Mouse (Mus musculus): Measurements from ENCODE around the gene Igflr1. TPM values are rescaled to one million over a fixed set of nuclear protein-coding genes. Genes with fewer than 3 reads are reported as not detected.

Igflr1 gene
- polyA plus RNA-seq, 1 experiment from 2014 or later, result 3.2 TPM

GRCm38 (mm10) chr7:30557901-30558514 lies 7.2 kb upstream of the Igflr1 start:
- no peak for ATAC-seq (ENCODE audit: low FRiP score, low read depth)
- Histone ChIP-seq H3K27ac (no peak overlapping the region), H3K9ac (peak overlapping the region; percentile 78), H3K4me1 (peaks cover 41% of the 10 kb centered on the region), H3K27me3 (no peaks in the 10 kb centered on the region), H3K9me3 (no peaks in the 10 kb centered on the region), H3K4me2 (replicated peaks) (peak overlapping the region; percentile 96), H3K4me3 (peak overlapping the region; percentile 68), H3K36me3 (peaks cover 36% of the 10 kb centered on the region)
- WGBS, result 91% methylated on average over 13 of the region's 13 CpGs

- Histone ChIP-seq H3K4me3 (peak overlapping the region; percentile 68), H3K4me1 (peaks cover 35% of the 10 kb centered on the region)
These were observed 6.4 kb upstream of the Igflr1 start for GRCm38 (mm10) chr7:30558656-30559442.

GRCm38 (mm10) chr7:30559443-30559954 lies 5.7 kb upstream of the Igflr1 start, which contains the start of gene Lin37:
Gene Lin37 (minus strand): TSS chr7:30559838.
- Histone ChIP-seq H3K4me3 (peak within 1 kb of the TSS; percentile 68), H3K27ac (no peak within 1 kb of the TSS; the same call in 1 of the 2 replicates), H3K27me3 (no peaks in the 10 kb centered on the region), H3K36me3 (peaks cover 30% of the 10 kb centered on the region), H3K4me1 (peaks cover 37% of the 10 kb centered on the region), H3K9ac (peak within 1 kb of the TSS; percentile 78), H3K9me3 (no peaks in the 10 kb centered on the region), H3K4me2 (replicated peaks) (peak within 1 kb of the TSS; percentile 96)
- WGBS, result under 1% methylated on average over 20 of the region's 20 CpGs
- peak; percentile 90 for ATAC-seq (ENCODE audit: low FRiP score, low read depth)

More at GRCm38 (mm10) chr7:30558656-30559442, 6.4 kb upstream of the Igflr1 start:
- Histone ChIP-seq H3K27ac (no peak overlapping the region; the same call in 1 of the 2 replicates), H3K9me3 (no peaks in the 10 kb centered on the region), H3K4me2 (replicated peaks) (peak overlapping the region; percentile 96), H3K9ac (peak overlapping the region; percentile 78), H3K27me3 (no peaks in the 10 kb centered on the region), H3K36me3 (peaks cover 36% of the 10 kb centered on the region)
- no peak for ATAC-seq (ENCODE audit: low FRiP score, low read depth)
- WGBS, result 14% methylated on average over 12 of the region's 12 CpGs

- WGBS, result 62% methylated on average over 2 of the region's 2 CpGs
- ATAC-seq (ENCODE audit: low FRiP score, low read depth), result no peak
- peaks cover 37% of the 10 kb centered on the region for H3K4me1 ChIP-seq
- no peaks in the 10 kb centered on the region for H3K9me3 ChIP-seq
- peak overlapping the region; percentile 96 for H3K4me2 ChIP-seq (replicated peaks)
- H3K4me3 ChIP-seq, result no peak overlapping the region
- no peak overlapping the region for H3K27ac ChIP-seq
- H3K27me3 ChIP-seq, result no peaks in the 10 kb centered on the region
- H3K36me3 ChIP-seq, result peaks cover 27% of the 10 kb centered on the region
- no peak overlapping the region for H3K9ac ChIP-seq
These were observed 4.9 kb upstream of the Igflr1 start for GRCm38 (mm10) chr7:30560296-30560695.

GRCm38 (mm10) chr7:30562526-30563116 lies 2.6 kb upstream of the Igflr1 start:
- no peak; the same call in 1 of the 2 replicates for ATAC-seq (ENCODE audit: low FRiP score, low read depth)
- H3K4me3 ChIP-seq, result peak overlapping the region; percentile 74
- WGBS, result 1% methylated on average over 27 of the region's 27 CpGs
- no peaks in the 10 kb centered on the region for H3K27me3 ChIP-seq
- peak overlapping the region; percentile 82 for H3K4me2 ChIP-seq (replicated peaks)
- H3K36me3 ChIP-seq, result peaks cover 28% of the 10 kb centered on the region
- peak overlapping the region; percentile 73; the same call in 1 of the 2 replicates for H3K27ac ChIP-seq
- peaks cover 37% of the 10 kb centered on the region for H3K4me1 ChIP-seq
- no peaks in the 10 kb centered on the region for H3K9me3 ChIP-seq
- H3K9ac ChIP-seq, result peak overlapping the region; percentile 81

- WGBS, result under 1% methylated on average over 45 of the region's 45 CpGs
- Histone ChIP-seq H3K4me2 (replicated peaks) (peak within 1 kb of the TSS; percentile 82), H3K9ac (peak within 1 kb of the TSS; percentile 81), H3K27me3 (no peaks in the 10 kb centered on the region), H3K9me3 (no peaks in the 10 kb centered on the region), H3K27ac (peak within 1 kb of the TSS; percentile 97), H3K36me3 (peaks cover 30% of the 10 kb centered on the region), H3K4me3 (peak within 1 kb of the TSS; percentile 74), H3K4me1 (peaks cover 31% of the 10 kb centered on the region)
- peak; percentile 89 for ATAC-seq (ENCODE audit: low FRiP score, low read depth)
These were observed 1.9 kb upstream of the Igflr1 start, which contains the start of the genes U2af1l4, Gm49396 and Psenen for GRCm38 (mm10) chr7:30563117-30563905. Gene U2af1l4 (plus strand): TSS chr7:30563301. Gene Gm49396 (plus strand): TSS chr7:30563344. Gene Psenen (minus strand): TSS chr7:30563627.

- Histone ChIP-seq H3K4me3 (peak overlapping the region; percentile 74), H3K27ac (peak overlapping the region; percentile 97; the same call in 1 of the 2 replicates), H3K27me3 (no peaks in the 10 kb centered on the region), H3K4me1 (peaks cover 25% of the 10 kb centered on the region), H3K4me2 (replicated peaks) (peak overlapping the region; percentile 82), H3K36me3 (peaks cover 36% of the 10 kb centered on the region), H3K9me3 (no peaks in the 10 kb centered on the region), H3K9ac (peak overlapping the region; percentile 81)
- 20% methylated on average over 6 of the region's 6 CpGs for WGBS
- ATAC-seq (ENCODE audit: low FRiP score, low read depth), result no peak
These were observed 1.3 kb upstream of the Igflr1 start for GRCm38 (mm10) chr7:30563906-30564280.

GRCm38 (mm10) chr7:30566033-30566432 lies 806 bp downstream of the Igflr1 start:
- Histone ChIP-seq H3K4me1 (peaks cover 16% of the 10 kb centered on the region), H3K9me3 (no peaks in the 10 kb centered on the region), H3K27me3 (no peaks in the 10 kb centered on the region), H3K9ac (no peak overlapping the region), H3K4me3 (no peak overlapping the region), H3K27ac (no peak overlapping the region), H3K36me3 (peaks cover 58% of the 10 kb centered on the region), H3K4me2 (replicated peaks) (no peak overlapping the region)
- no peak for ATAC-seq (ENCODE audit: low FRiP score, low read depth)
- 93% methylated on average over 9 of the region's 9 CpGs for WGBS

- no peak overlapping the region for H3K4me2 ChIP-seq (replicated peaks)
- 91% methylated on average over 11 of the region's 11 CpGs for WGBS
- peaks cover 7% of the 10 kb centered on the region for H3K4me1 ChIP-seq
- H3K27me3 ChIP-seq, result no peaks in the 10 kb centered on the region
- no peak overlapping the region for H3K4me3 ChIP-seq
- no peak overlapping the region for H3K9ac ChIP-seq
- no peak overlapping the region for H3K27ac ChIP-seq
- peaks cover 70% of the 10 kb centered on the region for H3K36me3 ChIP-seq
- H3K9me3 ChIP-seq, result no peaks in the 10 kb centered on the region
- ATAC-seq (ENCODE audit: low FRiP score, low read depth), result no peak
These were observed 2.3 kb downstream of the Igflr1 start for GRCm38 (mm10) chr7:30567555-30567954.

GRCm38 (mm10) chr7:30572389-30572788 lies 7.2 kb downstream of the Igflr1 start:
- Histone ChIP-seq H3K36me3 (peaks cover 95% of the 10 kb centered on the region), H3K27ac (no peak overlapping the region), H3K27me3 (no peaks in the 10 kb centered on the region), H3K4me2 (replicated peaks) (no peak overlapping the region), H3K9me3 (no peaks in the 10 kb centered on the region), H3K4me3 (no peak overlapping the region), H3K9ac (no peak overlapping the region), H3K4me1 (no peaks in the 10 kb centered on the region)
- 91% methylated on average over 5 of the region's 5 CpGs for WGBS
- ATAC-seq (ENCODE audit: low FRiP score, low read depth), result no peak

- no peak overlapping the region for H3K9ac ChIP-seq
- peaks cover 97% of the 10 kb centered on the region for H3K36me3 ChIP-seq
- 87% methylated on average over 2 of the region's 2 CpGs for WGBS
These were observed 7.7 kb downstream of the Igflr1 start for GRCm38 (mm10) chr7:30572969-30573368.

More at GRCm38 (mm10) chr7:30572969-30573368, 7.7 kb downstream of the Igflr1 start:
- ATAC-seq (ENCODE audit: low FRiP score, low read depth), result no peak
- Histone ChIP-seq H3K27me3 (no peaks in the 10 kb centered on the region), H3K9me3 (no peaks in the 10 kb centered on the region), H3K4me1 (no peaks in the 10 kb centered on the region), H3K27ac (no peak overlapping the region), H3K4me2 (replicated peaks) (no peak overlapping the region), H3K4me3 (no peak overlapping the region)

All from limb, embryonic 13.5 days (tissue).